Mouse (Mus musculus) large intestine, adult 2 months (tissue): Measurements from ENCODE around the gene Mapk1ip1. TPM values are rescaled to one million over a fixed set of nuclear protein-coding genes. Genes with fewer than 3 reads are reported as not detected.

Experiments used
- DNase-seq: peaks from one replicate; pipeline ENCODE4 v3.0.0-alpha.2; 2012; ENCODE audit warnings: low read depth, low spot score
- WGBS: fragments of 180-500 bp; shearing (Covaris S2); methylation state at CpG from one replicate; pipeline ENCODE4 v1.1.7; 2018; 5-methylcytosine and 5-hydroxymethylcytosine counted together
- polyA plus RNA-seq: library from polyadenylated mRNA; depleted of rRNA; stranded (reverse); fragments of >200 nt; gene quantifications from 2 replicates; pipeline ENCODE4 v1.2.3, GENCODE M21; 2012; rRNA removed

Mapk1ip1 gene
- polyA plus RNA-seq, 1 experiment = 20.7 TPM

DNA sequence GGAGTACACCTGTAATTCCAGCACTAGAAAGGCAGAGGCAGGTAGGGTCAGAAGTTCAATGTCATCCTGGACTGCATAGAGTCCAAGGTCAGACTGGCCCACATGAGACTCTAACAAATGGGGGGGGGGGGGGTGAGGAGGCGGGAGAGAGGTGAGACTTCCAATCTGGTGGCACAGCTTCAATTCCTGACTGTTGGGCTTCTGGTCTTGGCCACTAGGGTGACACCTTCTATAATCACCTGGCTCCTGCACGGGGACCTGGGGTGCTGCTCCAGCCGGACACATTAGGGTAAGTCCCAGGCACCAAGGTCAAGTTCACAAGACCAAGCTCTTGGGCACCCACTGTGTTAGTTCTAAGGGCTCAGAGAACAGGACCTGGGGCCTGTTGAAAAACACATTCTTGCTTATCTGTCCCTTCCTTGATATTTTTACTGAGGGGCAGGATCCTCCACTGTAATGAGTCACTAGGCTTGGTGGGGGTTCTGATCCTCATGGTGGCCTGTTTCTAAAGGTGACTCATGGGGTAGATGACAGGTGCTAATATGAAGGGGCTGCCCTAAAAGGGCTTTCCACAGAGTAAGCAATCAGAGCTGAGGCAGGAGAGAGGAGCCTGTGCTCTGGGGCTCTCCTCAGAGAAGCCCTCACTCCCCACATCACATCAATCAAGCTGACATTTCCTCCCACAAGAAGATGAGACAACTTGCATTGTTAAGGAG, 4.5 kb downstream of the Mapk1ip1 start:
- 74% methylated on average over 3 of the region's 3 CpGs for WGBS
- no peak for DNase-seq

DNA sequence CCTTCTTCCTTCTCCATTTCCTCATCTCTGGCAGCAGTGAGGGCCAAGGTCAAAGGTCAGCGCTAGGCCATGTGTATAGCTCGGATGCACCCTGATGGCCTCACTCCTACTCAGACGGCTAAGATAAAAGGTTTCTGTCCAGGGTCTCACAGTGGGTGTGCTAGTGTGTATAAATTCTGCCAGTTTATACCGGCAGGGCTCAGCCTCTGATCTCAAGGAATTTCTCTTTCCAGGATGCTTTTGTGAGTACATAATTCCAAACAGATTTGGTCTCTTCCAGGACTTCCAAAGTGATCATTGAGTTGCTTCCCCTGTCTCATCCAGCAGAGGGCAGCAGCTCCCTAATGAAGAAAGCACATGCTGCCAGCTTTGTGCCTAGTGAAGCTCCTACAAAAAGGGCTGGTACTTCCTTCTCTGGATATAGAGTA, 5.5 kb downstream of the Mapk1ip1 start:
- 44% methylated on average over 4 of the region's 4 CpGs for WGBS
- DNase-seq = peak; percentile 64

- WGBS = 95% methylated on average over 3 of the region's 3 CpGs
Measured at GRCm38 (mm10) chr7:138835028-138835427, 11.0 kb downstream of the Mapk1ip1 start.

DNA sequence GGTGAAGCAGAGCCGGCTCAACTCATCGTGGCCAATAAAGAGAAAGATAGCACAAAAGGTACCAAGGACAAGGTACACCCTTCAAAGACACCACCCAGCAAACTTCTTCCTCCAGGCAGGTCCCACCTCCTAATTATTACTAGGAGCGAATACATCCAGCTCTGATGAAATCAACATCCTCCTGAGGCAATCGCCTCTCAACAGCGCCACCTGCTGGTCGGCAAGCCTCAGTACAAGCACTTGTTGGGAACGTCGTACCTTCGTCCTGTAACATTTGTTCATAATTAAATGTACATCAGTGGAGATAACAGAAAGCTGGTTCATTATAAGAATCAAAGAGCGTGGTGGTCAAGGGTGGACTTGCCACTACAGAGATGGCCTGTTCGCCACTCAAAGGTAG, 18.3 kb downstream of the Mapk1ip1 start:
- WGBS = 18% methylated on average over 11 of the region's 11 CpGs
- DNase-seq = no peak

More at GRCm38 (mm10) chr7:138835028-138835427, 11.0 kb downstream of the Mapk1ip1 start:
- DNase-seq = no peak

GRCm38 (mm10) chr7:138824995-138825756, 20.9 kb downstream of the Mapk1ip1 start:
- 69% methylated on average over 19 of the region's 19 CpGs for WGBS

GRCm38 (mm10) chr7:138824423-138824822, 21.6 kb downstream of the Mapk1ip1 start:
- WGBS = 75% methylated on average over 6 of the region's 6 CpGs
- no peak for DNase-seq

More at GRCm38 (mm10) chr7:138824995-138825756, 20.9 kb downstream of the Mapk1ip1 start:
- DNase-seq = no peak

DNA sequence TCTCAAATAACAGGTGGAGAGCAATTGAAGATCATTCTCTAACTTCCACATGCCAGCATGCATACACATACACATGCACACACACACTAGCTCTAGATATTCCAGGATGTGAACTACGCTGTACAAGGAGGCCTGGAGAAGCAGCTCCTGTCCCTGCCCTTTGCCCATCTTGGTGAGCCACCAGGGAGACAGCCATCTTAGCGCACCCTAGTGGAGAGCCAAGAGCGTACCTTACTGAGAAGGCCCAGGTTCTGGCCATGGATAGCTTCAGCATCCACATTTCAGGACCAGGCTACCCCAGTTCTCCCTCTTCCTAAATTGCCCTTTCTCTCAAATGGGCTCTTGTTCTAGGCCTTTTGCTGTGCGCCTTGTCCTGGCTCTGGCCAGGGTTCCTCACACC, 27.8 kb downstream of the Mapk1ip1 start:
- WGBS = 54% methylated on average over 4 of the region's 4 CpGs
- no peak for DNase-seq

DNA sequence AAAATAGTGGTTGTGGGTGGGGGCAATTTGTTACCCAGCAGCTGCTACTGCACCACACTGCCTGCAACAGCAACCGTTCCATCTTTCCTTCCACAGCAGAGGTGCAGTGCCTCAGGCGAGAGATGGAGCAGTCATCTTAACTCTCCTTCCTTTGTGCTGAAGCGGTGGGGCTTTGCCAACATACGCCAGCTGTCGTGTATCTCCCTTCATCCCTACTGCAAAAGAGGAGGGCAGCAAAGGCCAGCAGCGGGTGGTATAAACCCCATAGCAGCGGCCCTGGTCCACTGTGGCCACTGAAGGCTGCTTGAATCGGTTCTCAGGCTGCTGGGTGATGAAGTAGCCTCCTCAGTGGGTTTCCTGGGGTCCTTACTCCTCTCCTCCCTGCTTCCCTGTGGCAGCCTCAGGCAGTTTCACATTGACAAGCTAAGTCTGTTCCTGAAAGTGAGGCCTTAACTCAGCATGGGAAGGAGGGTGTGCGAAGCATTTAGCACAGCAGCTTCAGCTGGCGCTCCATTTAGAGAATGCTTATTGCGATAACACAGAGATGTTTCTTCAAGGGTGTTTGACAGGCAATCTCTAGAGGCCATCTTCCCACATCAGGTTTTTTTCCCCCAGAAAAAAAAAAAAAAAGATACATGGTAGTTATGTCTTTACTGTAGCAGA, 32.7 kb downstream of the Mapk1ip1 start:
- 70% methylated on average over 11 of the region's 11 CpGs for WGBS
- DNase-seq = no peak

- 79% methylated on average over 3 of the region's 3 CpGs for WGBS
- no peak for DNase-seq
Measured at GRCm38 (mm10) chr7:138807146-138807545, 38.9 kb downstream of the Mapk1ip1 start.

- no peak for DNase-seq
- WGBS = 8% methylated on average over 4 of the region's 4 CpGs
Measured at GRCm38 (mm10) chr7:138803386-138803785, 42.7 kb downstream of the Mapk1ip1 start.

- no peak for DNase-seq
- WGBS = 71% methylated on average over 5 of the region's 5 CpGs
Measured at GRCm38 (mm10) chr7:138788109-138788508, 58.0 kb downstream of the Mapk1ip1 start.

Other genes starting within 250 kb of the Mapk1ip1 start
- 16.9 and 19.4 TPM in 2 replicates for gene Ppp2r2d, start 194 bp downstream of the Mapk1ip1 start, polyA plus RNA-seq
- gene Bnip3, start 63.2 kb upstream of the Mapk1ip1 start, polyA plus RNA-seq = 4.0 and 4.6 TPM in 2 replicates
- 0.11 and 0.12 TPM in 2 replicates for gene Jakmip3, start 94.5 kb upstream of the Mapk1ip1 start, polyA plus RNA-seq
- gene Dpysl4, start 239.7 kb upstream of the Mapk1ip1 start, polyA plus RNA-seq = 0.78 and 0.84 TPM in 2 replicates